Mouse (Mus musculus): ENCODE measurements at regions not wholly inside any gene's neighbourhood (a gene's known extent, or its start where the extent isn't known, plus 50 kb on each side); places are given as distances from the start of the nearest gene placed in this dataset.

DNA sequence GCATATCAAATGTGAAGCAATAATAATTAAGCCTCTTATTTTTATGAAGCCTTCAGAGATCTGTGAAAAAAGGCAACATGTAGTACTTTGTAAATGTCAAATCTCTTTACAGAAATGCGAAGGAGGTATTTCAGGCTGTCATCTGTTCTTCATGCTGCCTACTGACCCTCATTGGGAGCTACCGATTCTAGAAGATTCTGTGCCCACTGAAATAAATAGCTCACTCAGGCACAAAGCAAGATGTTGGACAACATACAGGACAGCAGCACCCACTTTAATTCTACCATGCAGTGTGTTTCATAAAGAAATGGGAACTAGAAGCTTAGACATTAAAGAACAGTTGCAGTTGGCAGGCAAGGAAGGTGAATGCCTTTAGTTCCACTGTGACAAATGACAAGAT lies 232.4 kb upstream of the Lsamp start:
- Histone ChIP-seq H3K9me3 (no peaks in the 10 kb centered on the region), H3K27ac (no peak overlapping the region), H3K4me3 (no peak overlapping the region), H3K27me3 (replicated peaks) (no peaks in the 10 kb centered on the region), H3K4me2 (replicated peaks) (no peak overlapping the region), H3K9ac (no peak overlapping the region), H3K36me3 (no peaks in the 10 kb centered on the region), H3K4me1 (no peaks in the 10 kb centered on the region)
- 88% methylated on average over 2 of the region's 2 CpGs for WGBS
- ATAC-seq (ENCODE audit: low FRiP score, low read depth), result no peak

GRCm38 (mm10) chr16:39801063-39801462 lies 183.1 kb upstream of the Lsamp start:
- H3K4me2 ChIP-seq (replicated peaks), result no peak overlapping the region
- H3K4me3 ChIP-seq, result no peak overlapping the region
- H3K9ac ChIP-seq, result no peak overlapping the region
- H3K27me3 ChIP-seq (replicated peaks), result no peaks in the 10 kb centered on the region
- ATAC-seq (ENCODE audit: low FRiP score, low read depth), result no peak
- H3K9me3 ChIP-seq, result no peaks in the 10 kb centered on the region
- 26% methylated on average over 3 of the region's 3 CpGs for WGBS
- H3K27ac ChIP-seq, result no peak overlapping the region
- no peaks in the 10 kb centered on the region for H3K4me1 ChIP-seq
- H3K36me3 ChIP-seq, result no peaks in the 10 kb centered on the region

DNA sequence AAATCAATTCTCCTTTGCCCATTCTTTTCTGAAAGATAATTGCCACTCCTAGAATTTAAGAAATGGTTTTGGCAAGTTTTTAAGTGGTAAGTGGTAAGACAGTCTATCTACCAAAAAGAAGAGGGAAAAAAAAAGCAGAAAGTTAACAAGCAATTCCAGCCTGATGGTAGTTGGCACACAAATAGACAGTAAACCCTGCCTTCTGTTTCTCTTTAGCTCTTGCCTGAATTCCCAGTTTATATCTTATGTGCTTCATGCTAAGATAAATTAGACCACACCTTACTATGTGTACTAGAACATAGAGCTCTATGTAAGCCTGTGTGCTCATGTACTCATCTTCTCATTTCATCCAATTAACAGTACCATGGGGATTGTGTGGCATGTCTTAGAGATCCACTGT lies 164.0 kb upstream of the Lsamp start:
- Histone ChIP-seq H3K36me3 (no peaks in the 10 kb centered on the region), H3K27ac (no peak overlapping the region), H3K27me3 (replicated peaks) (no peaks in the 10 kb centered on the region), H3K9me3 (no peaks in the 10 kb centered on the region), H3K9ac (no peak overlapping the region), H3K4me3 (no peak overlapping the region), H3K4me2 (replicated peaks) (no peak overlapping the region), H3K4me1 (no peaks in the 10 kb centered on the region)
- no peak for ATAC-seq (ENCODE audit: low FRiP score, low read depth)

- H3K4me1 ChIP-seq, result no peaks in the 10 kb centered on the region
- H3K4me3 ChIP-seq, result no peak overlapping the region
- H3K27ac ChIP-seq, result no peak overlapping the region
- no peaks in the 10 kb centered on the region for H3K27me3 ChIP-seq (replicated peaks)
- ATAC-seq (ENCODE audit: low FRiP score, low read depth), result no peak
- no peaks in the 10 kb centered on the region for H3K36me3 ChIP-seq
- no peak overlapping the region for H3K9ac ChIP-seq
- H3K4me2 ChIP-seq (replicated peaks), result no peak overlapping the region
- H3K9me3 ChIP-seq, result no peaks in the 10 kb centered on the region
- 56% methylated on average over 3 of the region's 3 CpGs for WGBS
Observed at GRCm38 (mm10) chr16:39834241-39834640, 149.9 kb upstream of the Lsamp start.

DNA sequence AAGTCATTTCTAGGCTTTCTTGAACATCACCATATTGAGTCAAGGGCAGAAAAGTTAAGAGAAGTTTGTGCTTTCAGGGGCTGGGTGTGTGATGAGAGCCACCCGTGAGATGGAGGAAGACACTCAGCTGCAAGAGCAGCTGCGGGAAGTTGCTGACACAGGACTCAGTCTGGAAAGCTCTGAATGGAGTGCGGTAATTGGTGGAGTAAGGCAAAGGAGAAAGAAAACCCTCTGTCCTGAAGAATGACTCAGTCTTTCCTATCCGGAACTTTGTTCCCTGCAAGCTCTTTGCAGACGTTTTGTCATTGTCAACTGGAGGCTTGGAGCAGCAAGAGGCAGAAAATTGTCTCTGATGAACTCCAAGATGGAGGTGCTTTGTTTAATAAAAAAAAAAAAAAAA lies 102.6 kb upstream of the Lsamp start:
- Histone ChIP-seq H3K9me3 (no peaks in the 10 kb centered on the region), H3K4me2 (replicated peaks) (no peak overlapping the region), H3K27ac (no peak overlapping the region), H3K27me3 (replicated peaks) (no peaks in the 10 kb centered on the region), H3K9ac (no peak overlapping the region), H3K4me1 (no peaks in the 10 kb centered on the region), H3K4me3 (no peak overlapping the region), H3K36me3 (no peaks in the 10 kb centered on the region)
- WGBS, result 72% methylated on average over 5 of the region's 5 CpGs
- no peak for ATAC-seq (ENCODE audit: low FRiP score, low read depth)

GRCm38 (mm10) chr16:39887944-39888343 lies 96.2 kb upstream of the Lsamp start:
- Histone ChIP-seq H3K27ac (no peak overlapping the region), H3K9ac (no peak overlapping the region), H3K9me3 (no peaks in the 10 kb centered on the region), H3K4me2 (replicated peaks) (no peak overlapping the region), H3K27me3 (replicated peaks) (no peaks in the 10 kb centered on the region), H3K4me3 (no peak overlapping the region), H3K36me3 (no peaks in the 10 kb centered on the region), H3K4me1 (no peaks in the 10 kb centered on the region)
- WGBS, result 89% methylated on average over 1 of the region's 1 CpGs
- no peak for ATAC-seq (ENCODE audit: low FRiP score, low read depth)
